8 mouse cellular contexts compared by ENCODE assay signal in the genomic region with DNA sequence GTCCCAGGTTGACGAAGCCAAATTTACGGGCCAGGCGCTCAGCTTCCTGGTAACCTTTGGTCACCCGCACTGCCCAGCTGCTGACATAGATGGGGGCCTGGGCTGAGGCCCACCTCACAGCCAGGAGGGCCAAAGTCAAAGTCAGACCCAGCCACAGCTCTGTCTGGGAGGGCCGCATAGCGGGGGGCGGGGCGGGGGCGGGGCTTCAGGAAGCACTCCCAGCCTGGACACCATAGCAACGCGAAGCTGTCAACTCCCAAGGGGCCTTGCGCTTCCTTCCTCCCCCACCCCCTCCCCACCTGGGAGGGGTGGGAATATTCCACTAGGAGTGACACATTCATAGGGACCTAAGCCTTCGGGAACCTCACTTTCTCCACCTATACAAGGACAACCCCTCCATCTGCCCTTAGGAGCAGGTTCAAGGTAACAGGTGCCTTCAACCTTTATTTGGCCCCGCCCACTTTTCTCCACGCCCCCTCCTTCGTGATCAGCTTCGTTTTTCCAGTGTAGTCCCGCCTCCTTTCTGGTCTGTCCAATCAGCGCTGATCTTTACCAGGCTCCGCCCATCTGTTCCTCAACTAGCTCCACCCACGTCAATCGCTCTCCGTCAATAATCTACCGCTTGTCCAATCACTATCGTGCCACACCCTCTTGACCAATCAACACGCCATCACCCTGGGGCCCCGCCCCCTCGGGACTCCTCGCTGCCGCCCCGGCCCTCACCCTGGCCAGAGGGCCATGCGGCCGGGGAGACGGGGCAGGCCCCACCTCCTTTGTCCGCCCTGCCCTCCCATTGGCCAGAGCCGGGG. TPM values are rescaled to one million over a fixed set of nuclear protein-coding genes. Genes with fewer than 3 reads are reported as not detected.
DNase-seq lines count a peak whose midpoint lies in the region; ATAC-seq lines count a peak whose summit lies in the region.

Gene Pcsk4, minus strand, starts transcription at position 226 of the 809 bp plus-strand sequence.
Gene Reep6, plus strand, starts transcription at position 681 of the 809 bp plus-strand sequence.

- ATAC-seq in hematopoietic stem cell, adult 5-6 weeks (replicated peaks in 1 of 2; ENCODE audit: insufficient read depth in 1 of 2, low FRiP score in 2 of 2, low TSS enrichment in 1 of 2, low read depth in 1 of 2, poor library complexity in 2 of 2, severe bottlenecking in 2 of 2) = peak; percentile 90 to 92
- ATAC-seq in lung, embryonic 16.5 days (ENCODE audit: low read depth) = peak; percentile 96

- H3K9me3 ChIP-seq in lung, embryonic 16.5 days (ENCODE audit: control insufficient read depth, low read length) = no peaks in the 10 kb centered on the region

- H3K9ac ChIP-seq in lung, embryonic 16.5 days (ENCODE audit: low read length) = peak within 1 kb of the TSS; percentile 65

- peak; percentile 94 for DNase-seq in MEL-GATA-1-ER (ENCODE audit: extremely low read depth, low read depth)
- peak; percentile 94 for DNase-seq in cerebellum, adult 8-10 months
- DNase-seq in forelimb bud, embryonic 11.5 days (ENCODE audit: low read depth, low spot score) = peak; percentile 97
- DNase-seq in layer of hippocampus, adult 9-10 months (ENCODE audit: low spot score) = peak; percentile 92
- DNase-seq in ovary, postnatal 14 days (ENCODE audit: low spot score) = peak; percentile 95
- DNase-seq in thymus, postnatal 14 days = peak; percentile 77

- H3K36me3 ChIP-seq in lung, embryonic 16.5 days (ENCODE audit: control insufficient read depth, insufficient read depth, low read length) = no peaks in the 10 kb centered on the region

- peak within 1 kb of the TSS; percentile 34; the same call in 1 of the 2 replicates for H3K27ac ChIP-seq in lung, embryonic 16.5 days (ENCODE audit: low read length)

- peak within 1 kb of the TSS; percentile 57 for H3K4me3 ChIP-seq in lung, embryonic 16.5 days (ENCODE audit: low read length)

- peaks cover 15% of the 10 kb centered on the region for H3K4me1 ChIP-seq in lung, embryonic 16.5 days (replicated peaks; ENCODE audit: control insufficient read depth, insufficient read depth, low read length)

- no peaks in the 10 kb centered on the region; the same call in 1 of the 2 replicates for H3K27me3 ChIP-seq in lung, embryonic 16.5 days (ENCODE audit: control insufficient read depth, insufficient read depth, low read depth, low read length)

- H3K4me2 ChIP-seq in lung, embryonic 16.5 days (ENCODE audit: low read depth, low read length) = peak within 1 kb of the TSS; percentile 96

- WGBS in lung, embryonic 16.5 days = 3% methylated on average over 35 of the region's 36 CpGs

RNA-seq across cellular contexts. Expression of gene Pcsk4, which starts in this region (rescaled TPM):
- total RNA-seq in hematopoietic stem cell, adult 5-6 weeks (2017) = 2.9 and 3.1 TPM in 2 replicates
- 4.2 and 4.3 TPM in 2 replicates for polyA plus RNA-seq in lung, embryonic 16.5 days (2015; fragmentation: Nextera tagmentation; extraction: Ambion mirVana)

RNA-seq across cellular contexts. Expression of gene Reep6, which starts in this region (rescaled TPM):
- total RNA-seq in hematopoietic stem cell, adult 5-6 weeks (2017) = 2.1 and 2.9 TPM in 2 replicates
- 15.6 and 17.0 TPM in 2 replicates for polyA plus RNA-seq in lung, embryonic 16.5 days (2015; fragmentation: Nextera tagmentation; extraction: Ambion mirVana)

Comparison
In these comparisons a context has a peak if more than half of its experiments do, and no peak if none do; other contexts are left out.
1. Peak in every context shown above with its lines: DNase-seq, ATAC-seq, H3K4me3 ChIP-seq and H3K27ac ChIP-seq.